Mouse (Mus musculus) heart, postnatal 0 days (tissue): ENCODE measurements at regions not wholly inside any gene's neighbourhood (a gene's known extent, or its start where the extent isn't known, plus 50 kb on each side); places are given as distances from the start of the nearest gene placed in this dataset.

Experiments
- CTCF ChIP-seq: IDR thresholded peaks from 2 replicates; pipeline ENCODE4 v1.5.1; 2016; ENCODE audit warnings: antibody characterized with exemption, control low read depth, low read depth
- EP300 ChIP-seq: IDR thresholded peaks from 2 replicates; pipeline ENCODE4 v1.6.1; 2016; ENCODE audit warnings: antibody characterized with exemption, low read depth

DNA sequence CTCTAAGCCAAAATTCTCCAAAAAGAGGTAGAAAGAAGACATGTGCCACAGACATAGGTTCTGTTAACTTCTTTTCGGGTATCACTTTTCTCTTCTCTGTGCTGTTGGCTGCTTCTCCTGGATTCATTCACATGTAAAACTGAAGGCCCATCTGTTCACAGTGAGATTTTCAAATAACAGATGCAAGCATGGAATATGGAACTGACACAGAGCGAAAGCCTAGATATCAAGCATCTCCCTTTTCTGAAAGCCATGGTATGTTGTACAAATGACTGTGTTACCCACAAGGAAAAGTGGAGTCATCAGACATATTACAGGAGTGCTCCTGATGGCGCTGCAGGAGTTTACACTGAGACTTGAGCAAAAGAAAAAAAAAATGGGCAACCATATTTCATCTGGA lies 430.5 kb upstream of the Fat3 start:
- TF ChIP-seq EP300 = no peak
- TF ChIP-seq CTCF = no peak
